Mouse (Mus musculus) T-helper 1 cell (primary cell): ENCODE results near the gene Epor.

Source experiments
- in situ Hi-C: fragments of 300-600 bp; cut with MboI, MseI; formaldehyde crosslinking; loops from one replicate; pipeline ENCODE4 v1.15.1; 2025; ENCODE audit warnings: high pct_unique_total_duplicates

The Epor gene

DNA sequence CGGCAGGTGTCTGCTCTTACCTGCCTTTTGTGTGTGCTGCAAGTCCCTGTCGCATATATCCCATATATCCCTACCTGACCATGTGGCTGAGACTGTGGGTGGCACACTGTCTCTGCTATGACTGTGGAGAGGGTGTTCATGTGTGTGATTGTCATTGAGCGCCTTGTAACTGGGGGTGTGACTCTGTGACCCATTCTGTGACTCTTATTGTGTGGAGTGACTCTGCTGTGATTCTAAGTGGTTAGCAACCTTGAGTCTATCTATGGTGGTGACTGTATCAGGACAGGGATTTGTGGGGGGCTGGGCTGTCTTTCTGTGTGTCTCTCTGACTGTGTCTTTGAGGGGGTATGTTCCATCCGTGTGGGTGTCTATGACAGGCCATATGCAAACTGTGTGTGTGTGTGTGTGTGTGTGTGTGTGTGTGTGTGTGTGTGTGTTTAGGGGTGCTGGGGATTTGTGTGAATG, 25.6 kb downstream of the Epor start:
- in situ Hi-C loops, result no loop called here

DNA sequence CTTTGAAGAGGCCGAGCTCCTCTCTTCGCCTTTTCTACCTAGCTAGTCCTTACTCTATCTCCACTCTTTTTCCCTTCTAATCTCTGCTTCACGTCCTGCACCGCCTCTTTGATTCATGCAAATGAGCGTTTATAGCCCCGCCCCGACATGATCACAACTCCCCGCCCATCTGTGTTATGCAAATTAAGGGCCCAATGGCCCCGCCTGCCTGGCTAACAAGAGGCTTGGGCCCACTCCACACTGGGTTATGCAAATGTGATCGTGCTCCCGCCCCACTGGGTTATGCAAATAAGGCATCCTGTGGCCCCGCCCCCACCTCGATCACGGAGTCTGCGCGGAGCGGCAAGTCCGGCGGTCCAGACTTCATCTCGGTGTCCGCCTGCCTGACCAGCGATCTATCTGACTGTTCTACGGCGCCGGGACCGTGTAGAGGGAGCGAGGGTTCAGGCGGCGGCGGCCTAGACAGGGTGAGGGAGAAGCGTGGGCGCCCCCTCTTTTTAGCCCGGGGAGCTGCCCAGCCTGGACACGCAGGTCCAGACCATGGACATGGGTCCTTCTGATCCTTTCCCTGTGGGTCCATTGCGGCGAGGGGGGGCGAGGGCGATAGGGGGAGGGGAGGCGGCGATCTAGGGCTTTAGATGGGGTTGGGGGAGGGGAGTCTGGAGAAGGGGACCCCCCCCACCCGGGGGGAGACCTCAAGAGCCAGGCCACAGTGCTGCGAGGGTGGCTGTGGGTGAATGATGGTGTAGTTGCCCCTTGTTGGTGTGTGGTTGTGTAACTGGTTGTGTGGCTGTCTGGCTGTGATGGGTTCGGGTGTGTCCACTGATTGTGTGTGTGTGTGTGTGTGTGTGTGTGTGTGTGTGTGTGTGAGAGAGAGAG, 26.4 kb downstream of the Epor start, which contains the start of gene Plppr2:
Gene Plppr2, plus strand, starts transcription at position 342 of the 879 bp plus-strand sequence.
- in situ Hi-C loops, result no loop called here

DNA sequence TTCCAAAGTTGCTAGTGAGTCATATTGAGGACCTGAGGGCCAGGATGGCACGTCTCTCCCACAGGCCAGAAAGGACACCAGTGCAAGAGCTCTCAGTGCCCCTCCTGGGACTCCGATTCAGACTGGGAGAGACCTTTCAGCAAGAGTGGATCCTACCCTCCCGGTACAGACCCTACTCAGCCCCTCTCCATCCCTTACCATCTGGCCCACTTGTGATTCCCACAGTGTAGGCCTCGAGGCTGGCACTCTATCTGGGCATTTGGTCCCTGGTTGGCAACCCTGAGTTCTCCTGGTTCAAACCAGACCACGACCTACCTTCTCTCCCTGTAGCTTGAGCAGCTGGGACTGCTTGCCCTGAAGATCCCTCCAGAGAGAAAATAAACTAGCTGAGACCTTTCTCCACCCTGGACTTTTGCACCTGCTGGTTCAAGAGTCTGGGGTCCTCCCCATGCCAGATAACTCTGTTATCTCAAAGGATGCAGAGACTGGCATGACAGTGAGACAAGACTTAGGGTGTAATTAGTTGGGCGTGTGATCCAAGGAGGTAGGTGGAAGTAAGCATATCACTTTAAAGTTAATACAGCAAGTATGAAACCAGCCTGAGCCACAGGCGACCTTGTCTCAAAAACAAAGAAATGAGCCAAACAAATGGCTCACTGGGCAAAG, 27.7 kb downstream of the Epor start:
- in situ Hi-C loops, result no loop called here

DNA sequence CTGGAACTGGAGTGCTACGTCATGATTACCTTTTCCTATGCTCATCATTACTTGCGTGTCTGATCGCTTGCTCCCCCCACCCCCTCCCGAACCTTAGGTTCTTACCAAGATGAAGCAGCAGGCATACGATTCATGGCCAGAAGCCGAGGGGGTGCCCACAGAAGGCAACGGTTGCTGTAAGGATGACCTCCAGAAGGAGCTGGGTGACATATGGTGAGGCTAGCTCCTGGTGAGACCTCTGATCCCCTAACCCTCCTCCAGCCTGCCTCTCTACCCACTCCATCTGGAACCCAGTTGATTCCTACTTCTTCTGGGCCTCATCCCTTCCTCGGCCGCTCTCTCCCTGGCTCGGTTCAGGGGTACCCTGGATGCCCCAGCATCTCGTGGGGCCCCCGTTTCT, 29.3 kb downstream of the Epor start:
- in situ Hi-C loops, result no loop called here

DNA sequence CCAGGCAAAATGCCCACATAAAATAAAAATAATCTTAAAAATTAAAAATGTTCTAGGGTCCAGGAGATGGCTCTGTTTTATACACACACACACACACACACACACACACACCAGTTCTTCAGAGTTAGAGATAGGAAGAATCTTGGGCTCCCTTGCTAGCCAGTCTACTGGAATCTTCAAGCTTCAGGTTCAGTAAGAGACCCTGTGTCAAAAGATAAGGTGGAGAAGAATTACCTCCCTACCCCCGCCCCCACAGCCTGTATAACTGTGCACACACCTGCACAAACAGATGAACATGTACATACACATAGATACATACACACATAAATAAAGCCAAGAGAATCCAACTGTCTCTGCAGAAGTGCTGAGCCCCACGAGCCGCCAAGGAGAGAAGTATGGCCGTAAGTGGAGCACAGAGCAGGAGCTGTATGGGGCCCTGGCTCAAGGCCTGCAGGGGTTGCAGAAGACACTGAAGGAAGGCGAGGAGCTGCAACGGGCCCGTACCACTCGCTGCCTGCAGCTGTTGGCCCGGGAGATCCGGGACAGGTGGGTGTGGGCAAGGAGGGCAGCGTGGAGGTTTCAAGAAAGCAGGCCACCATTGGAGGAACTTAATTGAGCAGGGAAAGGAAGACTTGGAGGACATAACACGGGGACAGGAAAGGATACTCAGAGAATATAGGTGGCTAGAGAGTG, 30.7 kb downstream of the Epor start:
- in situ Hi-C loops, result no loop called here

DNA sequence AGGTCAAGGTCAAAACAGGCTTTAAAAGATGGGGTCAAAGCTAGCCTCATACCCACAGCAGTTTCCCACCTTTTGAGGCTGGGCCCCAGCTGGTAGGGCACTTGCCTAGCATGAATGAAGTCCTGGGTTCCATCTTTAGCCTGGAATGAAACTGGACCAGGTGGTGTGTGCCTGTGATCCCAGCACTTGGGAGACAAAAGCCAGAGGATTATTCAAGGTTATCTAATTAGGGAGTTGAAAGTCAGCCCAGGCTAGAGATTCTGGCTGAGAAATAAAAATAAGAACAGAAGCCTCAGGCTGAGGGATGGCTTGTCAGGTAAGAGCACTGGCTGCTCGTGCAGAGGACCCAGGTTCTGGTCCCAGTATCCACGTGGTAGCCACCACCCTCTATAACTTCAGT, 31.3 kb downstream of the Epor start:
- in situ Hi-C loops, result no loop called here

DNA sequence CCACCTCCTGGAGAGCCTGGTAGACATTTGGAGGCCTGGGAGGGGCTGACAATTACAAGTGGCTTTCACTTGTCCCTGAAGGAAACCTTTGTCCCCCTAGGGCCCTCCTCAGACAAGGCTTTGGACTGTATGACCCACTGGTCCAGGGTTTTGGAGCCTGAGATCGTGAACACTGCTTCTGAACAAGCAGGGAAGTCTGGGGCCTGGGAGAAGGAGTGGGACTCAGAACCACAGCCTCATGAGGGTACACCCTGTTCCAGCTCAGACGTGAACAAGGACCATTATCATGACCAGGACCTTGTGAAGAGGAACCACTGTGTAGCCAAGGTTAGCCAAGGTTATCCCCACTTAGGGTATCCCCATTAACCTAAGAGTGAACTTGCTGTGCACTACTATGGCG, 34.1 kb downstream of the Epor start:
- in situ Hi-C loops, result no loop called here

DNA sequence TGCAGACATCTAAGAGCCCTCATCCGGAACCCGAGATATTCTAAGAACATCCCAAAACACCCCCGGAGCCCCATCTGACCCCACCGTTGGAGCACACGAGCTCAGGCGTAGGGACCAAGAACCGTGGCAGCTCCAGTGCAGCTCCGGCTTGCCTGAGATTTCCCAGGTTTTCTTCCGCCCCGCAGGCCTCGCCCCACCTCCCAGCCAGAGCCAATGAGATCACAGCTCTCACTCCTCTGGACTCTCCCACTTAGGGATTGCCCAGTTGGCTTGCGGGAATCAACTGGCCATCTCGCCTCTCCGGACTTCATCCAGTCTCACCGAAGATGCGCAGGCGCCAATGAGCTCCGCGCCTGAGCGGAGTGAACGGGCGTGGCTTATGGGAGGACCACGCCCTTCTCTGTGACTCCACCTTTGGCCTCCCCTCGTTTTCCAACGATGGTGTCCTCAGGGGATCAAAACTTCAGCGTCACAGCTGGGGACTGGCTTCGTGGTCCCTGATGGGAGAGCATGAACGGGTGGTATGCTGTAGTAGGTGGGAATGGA, 36.0 kb downstream of the Epor start, which contains the start of the genes Ccdc159 and Tmem205:
Gene Ccdc159, plus strand, starts transcription at position 264 of the 546 bp plus-strand sequence.
Gene Tmem205, minus strand, starts transcription at position 349 of the 546 bp plus-strand sequence.
- in situ Hi-C loops, result no loop called here

DNA sequence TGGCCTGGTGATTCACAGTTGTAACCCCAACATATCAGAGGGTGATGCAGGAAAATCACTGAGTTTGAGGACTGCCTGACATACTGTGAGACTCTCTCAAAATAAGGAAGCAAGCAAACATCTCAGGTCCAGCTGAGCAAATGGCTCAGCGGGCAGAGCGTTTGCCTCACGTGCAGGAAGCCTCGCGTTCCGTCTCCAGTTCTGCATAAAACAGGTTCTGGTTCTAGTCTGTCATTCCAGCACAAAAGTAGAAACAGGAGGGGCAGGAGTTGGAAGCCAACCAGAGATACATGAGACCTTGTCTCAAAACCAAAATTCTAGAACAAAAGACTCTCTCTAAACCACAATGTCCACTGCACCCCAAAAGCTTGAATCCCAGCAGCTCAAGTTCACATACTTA, 36.5 kb downstream of the Epor start:
- in situ Hi-C loops, result no loop called here

DNA sequence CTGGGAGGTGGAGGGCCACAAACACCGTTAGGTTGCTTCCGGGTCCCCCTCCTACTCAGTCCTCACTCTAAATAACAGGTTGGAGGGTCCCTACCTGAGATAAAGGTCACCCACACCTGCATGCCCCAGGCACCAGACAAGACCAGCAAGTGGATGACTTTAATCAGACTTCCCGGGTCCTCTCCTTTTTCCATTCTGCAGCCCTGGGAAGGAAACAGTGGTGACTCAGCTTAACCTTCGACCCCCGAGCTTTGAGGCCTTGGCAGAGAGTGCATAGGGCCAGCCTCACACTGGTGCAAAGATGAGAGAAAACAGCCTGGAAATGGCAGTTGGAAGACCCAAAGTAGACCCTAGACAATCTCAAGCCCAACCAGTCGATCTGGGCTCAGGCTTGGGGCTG, 37.2 kb downstream of the Epor start:
- in situ Hi-C loops, result no loop called here

DNA sequence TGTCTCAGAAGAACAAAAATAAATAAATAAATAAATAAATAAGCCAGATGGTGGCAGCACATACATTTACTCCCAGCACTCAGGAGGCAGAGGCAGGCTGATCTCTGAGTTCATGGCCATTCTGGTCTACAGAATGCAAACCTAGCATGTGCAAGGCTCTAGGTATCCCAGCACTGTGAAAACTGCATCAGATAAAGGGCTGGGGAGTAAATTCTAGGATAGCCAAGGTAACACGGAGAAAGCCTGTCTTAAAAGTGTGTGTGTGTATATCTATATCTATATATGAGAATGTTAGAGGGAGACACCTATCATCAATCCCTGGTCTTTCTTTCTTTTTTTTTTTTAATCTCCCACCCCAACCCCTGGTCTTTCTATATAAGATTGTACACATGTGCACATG, 37.8 kb downstream of the Epor start:
- in situ Hi-C loops, result no loop called here

DNA sequence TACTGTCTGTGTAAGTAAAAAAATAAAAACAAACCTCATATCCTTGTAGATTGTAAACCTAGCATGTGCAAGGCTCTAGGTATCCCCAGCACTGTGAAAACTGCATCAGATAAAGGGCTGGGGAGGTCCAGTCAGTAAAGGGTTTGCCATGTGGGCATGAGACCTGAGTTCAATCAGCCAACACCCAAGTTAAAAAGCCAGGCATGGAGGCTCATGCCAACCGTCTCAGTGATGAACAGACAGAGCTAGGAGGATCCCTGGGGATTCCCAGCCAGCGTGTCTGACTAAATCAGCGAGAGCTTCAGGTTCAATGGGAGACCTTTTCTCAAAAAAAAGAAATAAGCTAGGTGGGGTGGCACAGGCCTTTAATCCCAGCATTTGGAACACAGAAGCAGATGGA, 38.3 kb downstream of the Epor start:
- in situ Hi-C loops, result no loop called here

DNA sequence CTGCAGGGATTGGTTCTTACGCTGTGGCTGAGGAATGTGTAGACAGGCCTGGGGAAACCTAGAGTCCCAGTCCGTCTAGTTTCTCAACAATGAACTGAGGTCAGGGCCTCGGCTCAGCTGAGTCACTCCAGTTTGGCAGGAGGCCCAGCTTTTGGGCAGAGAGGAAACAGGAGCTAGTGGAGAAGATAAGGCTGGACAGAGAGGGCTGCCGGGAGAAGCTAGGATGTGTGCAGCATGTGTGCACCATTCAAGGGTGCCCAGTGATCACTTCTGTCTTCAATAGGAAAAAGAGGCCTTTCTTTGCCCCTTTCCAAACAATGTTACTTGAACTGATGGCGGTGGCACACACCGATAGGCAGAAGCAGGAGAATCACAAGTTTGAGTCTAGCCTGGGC, 39.2 kb downstream of the Epor start:
- in situ Hi-C loops, result no loop called here

DNA sequence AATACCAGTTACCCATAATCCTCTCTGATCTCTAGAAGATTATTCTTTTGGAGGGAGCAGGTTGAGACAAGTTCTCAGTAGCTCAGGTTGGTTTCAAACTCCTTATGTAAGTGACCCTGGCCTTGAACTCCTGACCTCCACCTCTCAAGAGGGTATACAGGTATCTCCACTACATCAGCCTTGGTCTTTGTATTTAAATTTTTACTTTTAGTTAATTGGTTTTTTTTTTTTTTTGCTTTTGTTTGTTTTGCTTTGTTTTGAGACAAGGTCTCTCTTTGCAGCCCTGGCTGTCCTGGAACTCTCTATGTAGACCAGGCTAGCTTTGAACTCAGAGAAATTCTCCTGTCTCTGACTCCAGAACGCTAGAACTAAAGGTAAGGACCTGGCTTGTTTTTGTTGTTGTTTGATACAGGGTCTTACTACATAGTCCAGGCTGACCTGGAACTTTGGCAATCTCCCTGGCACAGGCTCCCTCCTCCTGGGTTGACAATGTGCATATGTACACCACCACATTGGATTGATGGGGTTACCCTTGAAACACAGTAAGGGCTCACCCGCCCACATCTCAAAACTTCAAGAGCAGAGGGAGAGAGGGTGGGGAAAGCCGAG, 39.7 kb downstream of the Epor start:
- in situ Hi-C loops, result no loop called here

DNA sequence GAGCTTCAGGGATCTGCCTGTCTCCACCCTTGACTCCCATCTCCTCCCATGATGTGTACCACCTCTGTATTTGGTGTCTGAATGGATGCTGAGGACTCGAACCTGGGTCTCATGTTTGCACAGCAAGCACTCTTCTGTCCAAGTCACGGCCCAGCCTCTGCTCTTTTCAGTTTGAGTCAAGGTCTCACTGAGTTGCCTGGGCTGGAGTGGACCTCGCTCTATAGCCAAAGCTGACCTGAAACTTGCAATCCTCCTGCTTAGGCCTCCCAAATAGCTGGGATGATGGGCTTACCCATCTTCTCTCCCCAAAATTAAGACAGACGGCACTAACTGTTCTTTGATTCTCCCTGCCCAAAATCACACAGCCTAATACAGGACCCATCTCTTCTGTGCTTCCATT, 40.3 kb downstream of the Epor start:
- in situ Hi-C loops, result no loop called here

DNA sequence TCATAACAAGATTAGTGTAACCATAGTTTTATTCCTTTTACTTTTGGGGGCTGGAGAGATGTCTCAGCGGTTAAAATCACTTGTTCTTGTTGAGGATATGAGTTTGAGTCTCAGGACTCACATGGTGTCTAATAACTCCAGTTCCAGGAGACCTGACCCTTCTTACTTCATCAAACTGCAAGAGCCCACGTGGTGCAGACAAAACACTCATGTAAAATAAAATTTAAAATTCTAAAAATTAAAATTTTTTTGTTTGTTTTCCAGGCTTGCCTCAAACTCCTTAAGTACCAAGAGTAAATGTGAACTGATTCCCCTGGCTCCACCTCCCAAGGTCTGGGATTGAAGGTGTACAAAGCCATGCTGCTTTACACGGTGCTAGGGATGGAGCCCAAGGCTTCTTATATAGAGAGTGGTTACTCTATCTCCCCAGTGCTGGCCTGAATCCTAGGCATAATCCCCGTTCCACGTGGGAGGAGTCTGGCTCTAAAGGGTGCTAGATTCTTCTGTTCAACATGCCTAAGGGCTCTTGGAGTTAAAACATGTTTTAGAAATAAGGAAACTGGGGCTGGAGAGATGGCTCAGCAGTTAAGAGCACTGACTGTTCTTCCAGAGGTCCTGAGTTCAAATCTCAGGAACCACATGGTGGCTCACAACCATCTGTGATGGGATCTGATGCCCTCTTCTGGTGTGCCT, 44.5 kb downstream of the Epor start:
- in situ Hi-C loops, result no loop called here

DNA sequence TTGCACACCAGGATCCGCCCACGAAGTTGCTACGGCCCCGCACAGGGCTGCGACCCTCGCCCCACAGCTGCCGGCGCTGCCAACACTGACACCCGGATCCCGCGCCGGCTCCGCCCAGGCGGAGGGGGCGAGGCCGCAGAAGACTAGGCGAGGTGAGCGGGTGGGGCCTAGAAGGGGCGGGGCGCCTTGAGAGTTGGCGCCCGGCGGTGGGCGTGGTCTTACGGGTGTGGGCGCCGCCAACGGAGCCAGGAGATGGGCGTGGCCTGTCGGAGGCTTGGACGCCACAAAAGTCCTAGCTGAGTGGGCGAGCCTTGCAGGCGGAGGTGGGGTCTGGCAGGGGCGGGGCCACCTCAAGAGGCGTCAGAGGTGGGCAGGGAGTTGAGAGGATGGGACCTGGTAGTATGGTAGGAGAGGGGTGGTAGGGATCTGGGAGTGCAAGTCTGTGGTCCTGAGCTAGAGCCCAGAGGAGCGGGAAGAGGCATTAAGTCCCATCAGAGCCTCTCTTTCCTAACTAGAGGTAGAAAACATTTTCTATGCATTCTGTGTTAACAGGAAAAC, 45.2 kb downstream of the Epor start, which contains the start of gene Rab3d:
Gene Rab3d, minus strand, starts transcription at position 158 of the 558 bp plus-strand sequence.
- in situ Hi-C loops, result no loop called here

DNA sequence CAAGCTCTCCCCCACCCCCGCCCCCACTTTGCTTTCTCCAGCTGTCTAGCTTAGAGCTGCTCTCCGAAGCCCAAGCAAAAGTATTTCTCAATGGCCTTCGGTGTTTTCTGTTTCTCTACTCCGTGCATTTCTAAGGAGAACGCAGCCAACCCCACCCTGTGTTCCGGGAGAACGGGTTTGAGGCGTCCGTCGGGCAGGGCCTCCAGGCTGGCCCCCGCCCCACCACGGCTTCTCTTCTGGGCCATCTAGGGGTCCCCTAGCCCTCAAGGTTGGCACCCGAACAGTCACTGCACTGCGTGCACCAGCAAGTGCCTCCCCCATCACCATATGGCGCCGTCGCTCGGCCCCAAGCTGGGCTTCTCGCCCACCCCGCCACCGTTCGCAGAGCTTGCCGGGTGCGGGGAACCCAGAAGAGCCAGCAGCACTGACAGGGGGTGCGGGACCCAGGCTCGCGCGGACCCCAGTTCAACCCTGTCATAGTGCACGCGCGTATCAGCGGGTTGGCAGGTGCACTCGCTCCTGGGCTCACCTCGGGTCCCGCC, 45.7 kb downstream of the Epor start:
- in situ Hi-C loops, result no loop called here

DNA sequence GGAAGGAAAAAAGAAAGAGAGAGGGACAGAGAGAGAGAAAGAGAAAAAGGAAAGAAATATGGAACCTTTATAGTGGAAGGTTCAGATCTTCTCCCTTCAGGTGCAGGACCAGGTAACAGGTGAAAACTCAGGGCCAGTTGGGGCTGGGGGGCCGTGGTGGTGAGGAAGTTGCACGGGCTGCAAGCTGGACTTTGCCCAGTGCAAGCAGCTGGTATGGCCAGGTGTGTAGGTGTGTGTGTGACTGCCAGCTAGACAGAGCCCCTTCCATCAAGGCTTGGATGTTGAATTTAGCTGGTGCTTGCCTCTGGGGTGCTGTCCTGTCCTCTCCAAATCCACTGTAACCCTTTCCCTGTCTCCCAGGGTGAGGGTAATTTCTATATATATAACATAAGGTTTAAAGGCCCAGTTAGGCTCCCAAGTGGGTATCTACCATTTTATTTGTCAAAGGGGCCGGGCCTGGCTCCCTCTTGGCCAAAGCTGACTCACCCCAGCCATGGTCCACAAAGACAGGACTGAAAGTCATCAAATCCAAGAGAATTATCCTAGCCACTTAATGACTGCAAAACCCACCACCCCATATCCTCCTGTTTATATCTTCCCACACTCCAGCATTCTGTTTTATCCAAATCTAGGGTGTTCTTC, 46.3 kb downstream of the Epor start:
- in situ Hi-C loops, result no loop called here
